In the genomic region with DNA sequence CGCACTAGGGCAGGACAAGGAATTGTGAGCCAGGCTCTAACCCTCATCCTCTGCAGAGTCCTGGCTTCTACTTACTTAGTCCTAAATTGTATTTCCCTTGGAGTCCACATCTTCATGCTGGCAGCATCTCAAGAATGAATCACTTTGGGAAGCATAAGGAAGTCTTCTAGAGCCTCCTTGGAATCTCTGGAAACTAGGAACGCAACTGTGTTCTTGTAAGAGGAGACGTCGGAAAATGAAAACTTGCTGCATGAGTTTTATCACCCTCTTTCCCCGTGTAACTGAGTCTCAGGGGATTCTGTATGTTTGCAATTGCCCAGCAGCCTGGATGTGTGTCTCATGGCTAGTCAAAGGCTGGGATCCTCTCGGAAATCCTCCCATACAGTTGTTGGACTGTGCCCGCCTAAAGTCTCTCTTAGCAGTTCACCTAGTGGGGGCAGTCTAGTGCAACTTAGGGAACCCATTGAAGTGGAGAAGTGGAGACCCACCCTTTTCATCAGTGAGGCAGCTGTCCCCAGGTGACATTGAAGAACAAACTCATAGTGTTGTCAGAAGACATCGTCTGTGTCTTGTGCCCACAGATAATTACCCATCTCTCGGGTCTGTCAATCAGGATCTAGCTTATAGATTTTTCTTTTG, we compare ENCODE assay signal across 15 mouse cellular contexts. TPM values are rescaled to one million over a fixed set of nuclear protein-coding genes. Genes with fewer than 3 reads are reported as not detected.
A peak's percentile ranks its signal among the peaks of the same experiment; 100 is the strongest.
DNase-seq lines count a peak whose midpoint lies in the region; ATAC-seq and TF ChIP-seq lines count a peak whose summit lies in the region.
"Had no signal": no experiment of that assay in that cellular context is flagged by ENCODE, and none has a peak within 500 bp of the region (broad histone marks: within the 10 kb centered on the region; RNA-seq: fewer than 3 reads in every experiment).

No protein-coding gene starts in this region.

- ATAC-seq in forebrain, embryonic 11.5 days (replicated peaks; ENCODE audit: low FRiP score): no peak
- ATAC-seq in intestine, postnatal 0 days: no peak
- no peak for ATAC-seq in intestine, embryonic 16.5 days
- 0 out of 2 replicates have a peak, but pooled peaks have one; percentile 13 for ATAC-seq in stomach, postnatal 0 days (ENCODE audit: low FRiP score, low TSS enrichment)

- WGBS in forebrain, embryonic 11.5 days: 89% methylated on average over 9 of the region's 9 CpGs
- 84% methylated on average over 9 of the region's 9 CpGs for WGBS in forebrain, embryonic 10.5 days
- 72% methylated on average over 9 of the region's 9 CpGs for WGBS in intestine, postnatal 0 days
- WGBS in intestine, embryonic 16.5 days: 74% methylated on average over 9 of the region's 9 CpGs
- 56% methylated on average over 9 of the region's 9 CpGs for WGBS in stomach, postnatal 0 days

- H3K4me3 ChIP-seq in forebrain, embryonic 11.5 days (ENCODE audit: low read depth, low read length): no peak overlapping the region
- no peak overlapping the region for H3K4me3 ChIP-seq in forebrain, embryonic 10.5 days
- H3K4me3 ChIP-seq in intestine, postnatal 0 days (ENCODE audit: low read depth, low read length): no peak overlapping the region
- no peak overlapping the region for H3K4me3 ChIP-seq in intestine, embryonic 16.5 days (ENCODE audit: low read length)
- H3K4me3 ChIP-seq in stomach, postnatal 0 days (ENCODE audit: low read depth, low read length): no peak overlapping the region
- H3K4me3 ChIP-seq: hindbrain, embryonic 12.5 days; lung, embryonic 15.5 days; midbrain, embryonic 12.5 days had no signal

- no peaks in the 10 kb centered on the region for H3K27me3 ChIP-seq in forebrain, embryonic 11.5 days (ENCODE audit: control insufficient read depth, insufficient read depth, low read length)
- H3K27me3 ChIP-seq in forebrain, embryonic 10.5 days (ENCODE audit: poor library complexity, severe bottlenecking): no peaks in the 10 kb centered on the region
- H3K27me3 ChIP-seq in intestine, postnatal 0 days (replicated peaks; ENCODE audit: control insufficient read depth, insufficient read depth, low read length): no peaks in the 10 kb centered on the region
- no peaks in the 10 kb centered on the region for H3K27me3 ChIP-seq in intestine, embryonic 16.5 days (replicated peaks; ENCODE audit: control insufficient read depth, insufficient read depth, low read length)
- H3K27me3 ChIP-seq in stomach, postnatal 0 days (ENCODE audit: control insufficient read depth, insufficient read depth, low read length): no peaks in the 10 kb centered on the region
- H3K27me3 ChIP-seq: hindbrain, embryonic 12.5 days; lung, embryonic 15.5 days; midbrain, embryonic 12.5 days had no signal

- TF ChIP-seq EP300 in stomach, postnatal 0 days (optimal IDR thresholded peaks at IDR 0.05): no peak

- no peaks in the 10 kb centered on the region for H3K9me3 ChIP-seq in forebrain, embryonic 11.5 days (ENCODE audit: control insufficient read depth, low read length)
- H3K9me3 ChIP-seq in forebrain, embryonic 10.5 days: no peaks in the 10 kb centered on the region
- no peaks in the 10 kb centered on the region for H3K9me3 ChIP-seq in intestine, postnatal 0 days (ENCODE audit: control insufficient read depth)
- 0 out of 2 replicates have a peak, but pooled peaks cover 2% of the 10 kb centered on the region for H3K9me3 ChIP-seq in intestine, embryonic 16.5 days (ENCODE audit: control insufficient read depth, low read length)
- no peaks in the 10 kb centered on the region for H3K9me3 ChIP-seq in stomach, postnatal 0 days (ENCODE audit: control insufficient read depth, low read length)
- H3K9me3 ChIP-seq: hindbrain, embryonic 12.5 days; lung, embryonic 15.5 days; midbrain, embryonic 12.5 days had no signal

- peak; percentile 49 for TF ChIP-seq CTCF in intestine, postnatal 0 days (IDR thresholded peaks at IDR 0.05; ENCODE audit: low read depth)
- TF ChIP-seq CTCF in stomach, postnatal 0 days (IDR thresholded peaks at IDR 0.05; ENCODE audit: low read depth): peak; percentile 57

- no peaks in the 10 kb centered on the region for H3K4me1 ChIP-seq in forebrain, embryonic 11.5 days (replicated peaks; ENCODE audit: control insufficient read depth, insufficient read depth, low read length)
- H3K4me1 ChIP-seq in forebrain, embryonic 10.5 days: 0 out of 2 replicates have a peak, but pooled peaks cover 2% of the 10 kb centered on the region
- H3K4me1 ChIP-seq in intestine, postnatal 0 days (replicated peaks; ENCODE audit: control insufficient read depth, insufficient read depth, low read length): no peaks in the 10 kb centered on the region
- peaks cover 11% of the 10 kb centered on the region; the same call in 1 of the 2 replicates for H3K4me1 ChIP-seq in intestine, embryonic 16.5 days (ENCODE audit: control insufficient read depth, insufficient read depth, low read length)
- H3K4me1 ChIP-seq in stomach, postnatal 0 days (replicated peaks; ENCODE audit: control insufficient read depth, insufficient read depth): no peaks in the 10 kb centered on the region
- H3K4me1 ChIP-seq: midbrain, embryonic 12.5 days had no signal

- no peak overlapping the region for H3K4me2 ChIP-seq in forebrain, embryonic 11.5 days (ENCODE audit: low read depth, low read length, severe bottlenecking)
- no peak overlapping the region for H3K4me2 ChIP-seq in intestine, postnatal 0 days (replicated peaks; ENCODE audit: low read depth)
- H3K4me2 ChIP-seq in intestine, embryonic 16.5 days (ENCODE audit: low read depth, low read length): no peak overlapping the region
- H3K4me2 ChIP-seq in stomach, postnatal 0 days (replicated peaks; ENCODE audit: low read depth): no peak overlapping the region
- H3K4me2 ChIP-seq: hindbrain, embryonic 12.5 days; lung, embryonic 15.5 days; midbrain, embryonic 12.5 days had no signal

- no peak overlapping the region for H3K9ac ChIP-seq in forebrain, embryonic 11.5 days (ENCODE audit: low read length)
- H3K9ac ChIP-seq in intestine, postnatal 0 days (ENCODE audit: low read depth, low read length): no peak overlapping the region
- H3K9ac ChIP-seq in intestine, embryonic 16.5 days (ENCODE audit: low read depth, low read length): no peak overlapping the region
- no peak overlapping the region for H3K9ac ChIP-seq in stomach, postnatal 0 days (ENCODE audit: low read length)
- H3K9ac ChIP-seq: hindbrain, embryonic 12.5 days; lung, embryonic 15.5 days; midbrain, embryonic 12.5 days had no signal

- no peaks in the 10 kb centered on the region for H3K36me3 ChIP-seq in forebrain, embryonic 11.5 days (ENCODE audit: control insufficient read depth, insufficient read depth, low read length)
- no peaks in the 10 kb centered on the region for H3K36me3 ChIP-seq in forebrain, embryonic 10.5 days (replicated peaks)
- no peaks in the 10 kb centered on the region for H3K36me3 ChIP-seq in intestine, postnatal 0 days (ENCODE audit: control insufficient read depth, insufficient read depth)
- H3K36me3 ChIP-seq in intestine, embryonic 16.5 days (ENCODE audit: control insufficient read depth, insufficient read depth, low read length): 0 out of 2 replicates have a peak, but pooled peaks cover 4% of the 10 kb centered on the region
- H3K36me3 ChIP-seq in stomach, postnatal 0 days (ENCODE audit: control insufficient read depth, insufficient read depth, low read length): no peaks in the 10 kb centered on the region
- H3K36me3 ChIP-seq: hindbrain, embryonic 12.5 days; lung, embryonic 15.5 days; midbrain, embryonic 12.5 days had no signal

- DNase-seq in forebrain, embryonic 11.5 days (ENCODE audit: low spot score): peak; percentile 23
- DNase-seq in forebrain, embryonic 10.5 days (ENCODE audit: extremely low spot score, low spot score): no peak
- peak; percentile 44 for DNase-seq in lung, postnatal 25 days (ENCODE audit: low spot score)
- DNase-seq in lung, postnatal 14 days: no peak
- no peak for DNase-seq in stomach, postnatal 0 days (ENCODE audit: low spot score)
- DNase-seq in cerebellum, adult 11-12 months: no peak
- DNase-seq: cerebellum, adult 18-20 months; kidney, adult 8-10 months; left cerebral cortex, postnatal 4 days; thymus, adult 18-20 months had no signal

- H3K27ac ChIP-seq in forebrain, embryonic 11.5 days (ENCODE audit: low read depth, low read length): no peak overlapping the region
- no peak overlapping the region for H3K27ac ChIP-seq in forebrain, embryonic 10.5 days
- H3K27ac ChIP-seq in intestine, postnatal 0 days (ENCODE audit: low read depth, low read length): no peak overlapping the region
- no peak overlapping the region for H3K27ac ChIP-seq in intestine, embryonic 16.5 days (ENCODE audit: low read length)
- H3K27ac ChIP-seq in stomach, postnatal 0 days (replicated peaks): 0 out of 2 replicates have a peak overlapping the region, but pooled peaks have one; percentile 8
- H3K27ac ChIP-seq: hindbrain, embryonic 12.5 days; lung, embryonic 15.5 days; midbrain, embryonic 12.5 days had no signal

RNA-seq across cellular contexts. Expression of a gene that starts 34.2 kb away (rescaled TPM):
- 0.24 and 0.33 TPM in 2 replicates for polyA plus RNA-seq in forebrain, embryonic 11.5 days (2014; fragmentation: Nextera tagmentation; extraction: Ambion mirVana)
- polyA plus RNA-seq in forebrain, embryonic 10.5 days (2016; fragmentation: Nextera tagmentation; extraction: Ambion mirVana): 0.17 and 0.22 TPM in 2 replicates
- polyA plus RNA-seq in intestine, postnatal 0 days (2015; fragmentation: Nextera tagmentation; extraction: Ambion mirVana): 2.0 and 2.7 TPM in 2 replicates
- 3.5 and 5.2 TPM in 2 replicates for polyA plus RNA-seq in intestine, embryonic 16.5 days (2015; fragmentation: Nextera tagmentation; extraction: Ambion mirVana)
- polyA plus RNA-seq in stomach, postnatal 0 days (2015; fragmentation: Nextera tagmentation; extraction: Ambion mirVana): 27.4 and 29.6 TPM in 2 replicates

Comparison
In these comparisons a context has a peak if more than half of its experiments do, and no peak if none do; other contexts are left out.
1. DNase-seq: peak in forebrain, embryonic 11.5 days (single experiment) and lung, postnatal 25 days (single experiment); none in forebrain, embryonic 10.5 days (single experiment), lung, postnatal 14 days (single experiment), stomach, postnatal 0 days (single experiment) and cerebellum, adult 11-12 months (single experiment).